16 mouse cellular contexts compared by ENCODE assay signal in genomic region chr8:84021569-84021968, GRCm38 (mm10). TPM values are rescaled to one million over a fixed set of nuclear protein-coding genes. Genes with fewer than 3 reads are reported as not detected.
DNase-seq lines count a peak whose midpoint lies in the region; ATAC-seq lines count a peak whose summit lies in the region.
"Had no signal": no experiment of that assay in that cellular context is flagged by ENCODE, and none has a peak within 500 bp of the region (broad histone marks: within the 10 kb centered on the region; RNA-seq: fewer than 3 reads in every experiment).

No protein-coding gene starts in this region.

- H3K27me3 ChIP-seq in hindbrain, embryonic 10.5 days (ENCODE audit: insufficient read depth, poor library complexity, severe bottlenecking), result peaks cover 78% of the 10 kb centered on the region
- peaks cover 22% of the 10 kb centered on the region for H3K27me3 ChIP-seq in hindbrain, embryonic 14.5 days (ENCODE audit: control insufficient read depth, insufficient read depth, low read length)

- DNase-seq in hindbrain, embryonic 10.5 days (ENCODE audit: low spot score), result no peak
- no peak for DNase-seq in hindbrain, embryonic 14.5 days (ENCODE audit: low spot score)
- peak; percentile 49 for DNase-seq in 3T3-L1 (ENCODE audit: low read depth, low spot score)
- peak; percentile 97 for DNase-seq in R1 (ENCODE audit: low read depth, low spot score)
- DNase-seq in kidney, postnatal 10 days, result peak; percentile 30
- no peak for DNase-seq in adrenal gland, postnatal 10 days
- DNase-seq in right cerebral cortex, postnatal 14 days, result no peak
- DNase-seq: cerebellum, postnatal 36 days; heart, adult 11 months; layer of hippocampus, adult 9-11 months; right cerebral cortex, postnatal 4 days; thymus, adult 2 months had no signal

- H3K27ac ChIP-seq in hindbrain, embryonic 10.5 days, result peak overlapping the region; percentile 19
- no peak overlapping the region for H3K27ac ChIP-seq in hindbrain, embryonic 14.5 days
- H3K27ac ChIP-seq: forebrain, embryonic 12.5 days; macrophage had no signal

- no peak overlapping the region for H3K4me2 ChIP-seq in hindbrain, embryonic 14.5 days (replicated peaks)
- H3K4me2 ChIP-seq: forebrain, embryonic 12.5 days had no signal

- no peaks in the 10 kb centered on the region for H3K36me3 ChIP-seq in hindbrain, embryonic 10.5 days
- H3K36me3 ChIP-seq in hindbrain, embryonic 14.5 days (replicated peaks; ENCODE audit: control insufficient read depth, insufficient read depth), result no peaks in the 10 kb centered on the region
- H3K36me3 ChIP-seq: forebrain, embryonic 12.5 days; G1E had no signal

- no peaks in the 10 kb centered on the region for H3K9me3 ChIP-seq in hindbrain, embryonic 10.5 days
- H3K9me3 ChIP-seq in hindbrain, embryonic 14.5 days (ENCODE audit: control insufficient read depth, low read length), result no peaks in the 10 kb centered on the region
- H3K9me3 ChIP-seq: forebrain, embryonic 12.5 days; G1E had no signal

- ATAC-seq in hindbrain, embryonic 14.5 days (ENCODE audit: low FRiP score), result no peak

- H3K9ac ChIP-seq in hindbrain, embryonic 14.5 days, result no peak overlapping the region
- H3K9ac ChIP-seq: forebrain, embryonic 12.5 days had no signal

- H3K4me3 ChIP-seq in hindbrain, embryonic 10.5 days, result peak overlapping the region; percentile 29
- H3K4me3 ChIP-seq in hindbrain, embryonic 14.5 days (replicated peaks; ENCODE audit: low read length), result no peak overlapping the region
- H3K4me3 ChIP-seq: forebrain, embryonic 12.5 days had no signal

- WGBS in hindbrain, embryonic 10.5 days, result 44% methylated on average over 12 of the region's 12 CpGs
- WGBS in hindbrain, embryonic 14.5 days, result 47% methylated on average over 12 of the region's 12 CpGs

- H3K4me1 ChIP-seq in hindbrain, embryonic 10.5 days (replicated peaks), result peaks cover 42% of the 10 kb centered on the region
- H3K4me1 ChIP-seq in hindbrain, embryonic 14.5 days (replicated peaks; ENCODE audit: control insufficient read depth, insufficient read depth, low read length), result no peaks in the 10 kb centered on the region

RNA-seq across cellular contexts. Expression of gene Palm3, which starts 0.3 kb away (rescaled TPM):
- 9.2 and 10.0 TPM in 2 replicates for polyA plus RNA-seq in hindbrain, embryonic 10.5 days (2016; fragmentation: Nextera tagmentation; extraction: Ambion mirVana)
- 3.7 and 5.5 TPM in 2 replicates for polyA plus RNA-seq in hindbrain, embryonic 14.5 days (2014; fragmentation: Nextera tagmentation; extraction: Ambion mirVana)
- under 1 TPM; 0.57 to 0.70 TPM for total RNA-seq in adrenal gland, postnatal 10 days (2021)
- total RNA-seq: G1E had no signal

RNA-seq across cellular contexts. Expression of gene 2210011C24Rik, which starts 9.6 kb away (rescaled TPM):
- 0.86 TPM in 1 of 2 replicates, not detected in the other for polyA plus RNA-seq in hindbrain, embryonic 10.5 days (2016; fragmentation: Nextera tagmentation; extraction: Ambion mirVana)
- polyA plus RNA-seq in hindbrain, embryonic 14.5 days (2014; fragmentation: Nextera tagmentation; extraction: Ambion mirVana), result 0.52 and 0.77 TPM in 2 replicates
- under 1 TPM in 1 of 2 experiments, not detected in 1; 0.24 TPM for total RNA-seq in adrenal gland, postnatal 10 days (2021)
- total RNA-seq: G1E had no signal
- polyA plus RNA-seq: forebrain, embryonic 12.5 days; G1E; neural tube, embryonic 11.5 days had no signal

RNA-seq across cellular contexts. Expression of gene 1700067K01Rik, which starts 20.3 kb away (rescaled TPM):
- polyA plus RNA-seq in hindbrain, embryonic 10.5 days (2016; fragmentation: Nextera tagmentation; extraction: Ambion mirVana), result 0.52 and 0.54 TPM in 2 replicates
- polyA plus RNA-seq in hindbrain, embryonic 14.5 days (2014; fragmentation: Nextera tagmentation; extraction: Ambion mirVana), result 0.54 and 0.76 TPM in 2 replicates
- under 1 TPM; 0.48 to 0.60 TPM for total RNA-seq in adrenal gland, postnatal 10 days (2021)
- polyA plus RNA-seq: macrophage had no signal

RNA-seq across cellular contexts. Expression of gene Il27ra, which starts 20.8 kb away (rescaled TPM):
- polyA plus RNA-seq in hindbrain, embryonic 10.5 days (2016; fragmentation: Nextera tagmentation; extraction: Ambion mirVana), result 0.24 and 0.30 TPM in 2 replicates
- 0.34 and 0.48 TPM in 2 replicates for polyA plus RNA-seq in hindbrain, embryonic 14.5 days (2014; fragmentation: Nextera tagmentation; extraction: Ambion mirVana)
- 1 to 10 TPM; 5.3 to 6.9 TPM for total RNA-seq in adrenal gland, postnatal 10 days (2021)
- total RNA-seq: G1E had no signal
- polyA plus RNA-seq: G1E had no signal

RNA-seq across cellular contexts. Expression of gene Rln3, which starts 23.2 kb away (rescaled TPM):
- polyA plus RNA-seq in hindbrain, embryonic 10.5 days (2016; fragmentation: Nextera tagmentation; extraction: Ambion mirVana), result 0.69 TPM in 1 of 2 replicates, not detected in the other
- 1.6 and 4.7 TPM in 2 replicates for polyA plus RNA-seq in hindbrain, embryonic 14.5 days (2014; fragmentation: Nextera tagmentation; extraction: Ambion mirVana)
- under 1 TPM in 1 of 2 experiments, not detected in 1; 0.51 TPM for total RNA-seq in adrenal gland, postnatal 10 days (2021)
- total RNA-seq: G1E had no signal
- polyA plus RNA-seq: forebrain, embryonic 12.5 days; G1E; macrophage; neural tube, embryonic 11.5 days had no signal

Comparison
In these comparisons a context has a peak if more than half of its experiments do, and no peak if none do; other contexts are left out.
1. DNase-seq: peak in 3T3-L1 (single experiment), R1 (single experiment) and kidney, postnatal 10 days (single experiment); none in hindbrain, embryonic 10.5 days (single experiment), hindbrain, embryonic 14.5 days (single experiment), adrenal gland, postnatal 10 days (single experiment) and right cerebral cortex, postnatal 14 days (single experiment).